Mouse (Mus musculus) frontal cortex, postnatal 25 days (tissue): ENCODE measurements around the gene Scarf1.
"Not testable (repeated sequence)": the region's sequence is repeated elsewhere in the genome, so short reads cannot be mapped to it uniquely, and the experiment has no call there.

Experiments used
- DNase-seq, 2 experiments: peaks; one replicate each; pipeline ENCODE4 v3.0.0; 2022; ENCODE audit warnings: low spot score in 2 of 2

The Scarf1 gene

GRCm38 (mm10) chr11:75537491-75538183, 24.3 kb downstream of the Scarf1 start:
- DNase-seq = no peak

- no peak for DNase-seq
Observed at GRCm38 (mm10) chr11:75538184-75538969, 25.0 kb downstream of the Scarf1 start.

DNA sequence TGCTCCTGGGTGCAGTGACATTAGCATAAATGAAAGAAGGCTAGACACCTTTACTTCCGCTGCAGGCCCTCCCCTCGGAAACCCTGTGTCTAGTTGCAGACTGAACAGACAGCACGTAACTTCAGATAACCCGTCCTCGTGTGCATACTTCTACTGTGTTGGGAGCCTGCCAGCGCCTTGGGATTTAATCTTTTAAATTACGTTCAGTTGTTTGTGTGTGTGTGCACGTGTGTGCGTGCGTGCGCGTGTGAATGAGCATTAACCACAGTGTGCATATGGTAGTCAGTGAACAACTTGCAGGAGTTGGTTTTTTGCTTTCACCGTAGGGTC, 25.6 kb downstream of the Scarf1 start:
- DNase-seq = no peak

DNA sequence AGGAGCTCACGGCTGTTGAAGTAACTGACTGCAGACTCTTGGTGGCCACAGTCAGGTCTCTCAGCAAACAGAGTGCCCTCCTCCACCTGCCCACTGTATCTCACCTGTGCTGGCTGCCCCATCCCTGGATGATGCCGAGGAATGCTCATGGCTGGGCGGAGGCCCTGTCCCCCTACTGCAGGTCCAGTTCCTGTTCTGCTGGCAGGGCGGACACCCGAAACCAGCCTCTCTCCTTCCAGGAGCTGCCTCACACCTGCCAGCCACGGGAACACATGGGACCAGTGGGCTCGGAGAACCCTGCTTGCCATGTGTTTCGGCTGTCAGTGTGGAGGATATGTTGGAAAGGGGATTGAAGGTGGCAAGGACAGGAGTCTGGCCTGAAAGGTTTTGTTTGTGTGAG, 26.9 kb downstream of the Scarf1 start:
- DNase-seq = no peak

DNA sequence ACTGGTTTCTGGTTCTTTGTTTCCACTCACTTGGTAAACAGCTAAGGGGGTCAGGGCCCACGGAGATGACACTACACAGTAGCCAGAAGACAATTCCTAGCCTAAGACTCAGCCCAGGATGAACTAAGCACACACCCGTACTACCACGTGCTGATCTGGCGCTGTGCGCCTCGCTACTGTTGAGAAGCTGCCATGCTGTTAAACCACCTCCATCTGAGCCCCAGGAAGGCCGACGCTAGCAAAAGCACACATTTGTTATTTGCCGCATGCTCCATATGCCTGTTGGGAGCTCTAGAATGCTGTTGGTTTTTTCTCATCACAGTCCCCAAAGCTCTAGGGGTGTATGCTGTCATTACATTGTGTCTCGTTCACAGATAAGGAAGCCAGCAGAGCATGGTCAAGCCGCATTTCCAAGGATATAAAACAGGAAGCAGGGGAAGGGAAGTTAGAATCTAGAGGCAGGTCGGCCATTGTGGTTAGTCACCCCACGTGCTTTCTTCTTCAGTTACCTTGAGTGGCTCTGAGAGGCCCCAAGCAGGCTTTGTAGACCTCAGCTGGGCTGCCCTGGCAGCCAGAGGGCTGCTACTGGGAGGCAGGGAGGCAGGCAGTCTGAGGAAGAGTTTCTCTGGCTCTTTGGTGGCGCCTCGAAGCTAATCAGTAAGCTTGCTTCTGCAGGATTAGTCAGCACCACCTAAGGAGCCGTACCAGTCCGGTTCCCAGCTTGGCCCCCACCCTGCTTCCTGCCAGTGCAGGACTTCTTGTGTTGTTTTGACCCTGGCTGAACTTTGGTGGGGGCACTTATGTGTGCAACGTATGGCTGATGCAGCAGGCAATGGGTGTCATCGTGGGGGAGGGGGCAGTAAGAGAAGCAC, 27.6 kb downstream of the Scarf1 start:
- DNase-seq = no peak

- no peak for DNase-seq
Observed at GRCm38 (mm10) chr11:75544713-75545112, 31.4 kb downstream of the Scarf1 start.

- no peak for DNase-seq
Observed at GRCm38 (mm10) chr11:75546057-75546456, 32.7 kb downstream of the Scarf1 start.

- no peak for DNase-seq
Observed at GRCm38 (mm10) chr11:75549658-75550111, 36.3 kb downstream of the Scarf1 start.

DNA sequence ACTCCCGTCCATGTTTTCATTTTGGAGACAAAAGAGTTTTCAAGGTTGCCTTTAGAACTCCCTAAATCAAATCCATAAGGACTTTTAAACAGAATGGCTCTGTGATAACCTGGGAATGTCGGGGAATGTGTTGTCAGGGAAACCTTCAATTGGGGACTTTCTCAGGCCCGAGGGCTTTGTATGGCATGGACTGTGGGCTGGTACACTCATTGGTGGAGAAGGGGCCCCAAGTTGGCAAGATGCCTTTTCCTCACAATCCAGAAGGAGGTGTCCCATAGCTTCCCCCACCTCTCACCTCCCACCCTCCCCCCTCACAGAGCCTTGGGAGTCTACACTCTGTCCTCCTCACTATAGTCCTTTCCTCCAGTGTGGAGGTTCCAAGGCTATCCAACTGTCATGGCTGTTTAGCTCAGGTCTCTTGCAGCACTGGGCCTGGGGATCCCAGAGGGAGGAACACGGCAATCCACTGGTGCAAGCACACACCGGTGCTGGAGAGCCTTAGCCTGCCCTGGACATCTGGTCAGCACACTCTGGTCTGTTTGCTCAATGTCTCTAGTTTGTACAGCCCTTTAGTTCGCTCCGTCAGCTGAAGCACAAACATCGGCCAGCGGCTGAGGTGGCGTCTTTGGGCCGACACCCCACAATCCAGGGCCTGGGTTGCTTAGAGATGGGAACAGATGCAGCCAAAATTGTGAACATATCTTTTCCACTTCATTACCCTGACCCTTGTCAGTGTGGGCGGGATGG, 37.0 kb downstream of the Scarf1 start:
- DNase-seq = no peak

- no peak for DNase-seq
Observed at GRCm38 (mm10) chr11:75551321-75551720, 38.0 kb downstream of the Scarf1 start.

GRCm38 (mm10) chr11:75551961-75552441, 38.7 kb downstream of the Scarf1 start:
- DNase-seq = no peak

- DNase-seq = no peak
Observed at GRCm38 (mm10) chr11:75552906-75553482, 39.7 kb downstream of the Scarf1 start.

GRCm38 (mm10) chr11:75556006-75556405, 42.7 kb downstream of the Scarf1 start:
- not testable (repeated sequence) for DNase-seq

DNA sequence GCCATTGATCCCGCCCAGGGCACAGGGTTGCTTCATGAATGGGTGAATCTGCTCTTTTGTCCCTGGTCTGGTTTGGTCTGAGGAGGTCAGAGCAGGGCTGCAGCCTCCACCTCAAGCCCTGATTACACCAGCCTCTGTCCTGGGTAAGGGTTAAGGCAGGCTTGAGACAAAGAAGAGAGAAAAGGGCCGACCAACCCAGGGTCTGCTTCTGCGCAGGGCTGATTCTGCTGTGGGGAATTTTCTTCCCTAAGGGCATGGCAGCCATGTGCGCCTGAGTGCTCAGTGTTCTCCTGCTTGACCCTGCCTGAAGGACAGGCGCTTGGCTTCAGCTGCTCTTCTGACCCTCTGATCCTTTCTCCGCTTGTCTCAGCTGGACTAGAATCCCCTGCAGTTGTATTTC, 43.8 kb downstream of the Scarf1 start:
- no peak for DNase-seq

DNA sequence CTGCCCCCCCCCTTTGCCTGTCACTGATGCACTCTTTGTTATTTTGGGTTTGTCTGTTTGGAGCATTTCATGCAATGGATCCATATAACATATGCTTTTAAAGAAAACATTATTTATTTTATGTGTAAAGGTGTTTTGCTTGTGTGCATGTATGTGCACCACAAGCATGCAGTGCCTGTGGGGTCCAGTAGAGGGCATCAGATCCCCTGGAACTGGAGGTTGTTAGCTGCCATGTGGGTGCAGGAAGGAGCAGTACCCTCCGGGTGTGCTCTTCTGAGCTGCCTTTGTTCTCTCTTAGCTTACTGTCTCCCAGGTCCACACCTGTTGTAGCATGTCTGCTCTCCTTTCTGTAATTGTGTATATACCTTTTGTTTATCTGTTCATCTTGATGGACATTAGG, 44.8 kb downstream of the Scarf1 start:
- no peak for DNase-seq

DNA sequence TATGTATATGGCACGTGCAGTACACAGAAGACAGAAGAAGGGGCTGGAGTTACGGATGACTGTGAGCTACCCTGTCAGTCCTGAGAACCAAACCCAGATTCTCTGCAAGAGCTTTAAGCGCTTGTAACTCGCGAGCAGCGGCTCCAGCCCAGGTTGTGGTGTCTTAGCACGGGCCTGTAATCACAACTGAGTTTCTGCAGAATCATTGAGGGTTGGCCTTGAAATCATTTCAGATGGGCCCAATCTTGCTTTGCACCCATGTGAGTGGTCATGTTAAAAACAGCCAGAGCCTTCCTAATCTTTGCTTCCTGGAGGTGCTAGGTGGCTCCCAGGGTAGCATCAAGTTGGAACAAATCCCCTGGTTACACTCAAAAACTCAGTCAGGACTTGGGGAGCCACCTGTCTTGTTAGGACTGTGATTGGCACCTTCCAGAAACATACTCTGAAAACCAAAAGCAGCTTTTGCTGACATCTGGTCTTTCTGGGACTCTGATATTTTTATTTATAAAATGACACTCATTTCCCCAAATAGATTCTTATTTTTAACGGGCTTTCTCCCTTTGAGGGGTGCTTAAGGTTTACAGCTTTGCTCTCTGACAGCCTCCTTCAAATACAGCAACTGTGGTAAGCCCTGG, 46.6 kb downstream of the Scarf1 start:
- no peak for DNase-seq

DNA sequence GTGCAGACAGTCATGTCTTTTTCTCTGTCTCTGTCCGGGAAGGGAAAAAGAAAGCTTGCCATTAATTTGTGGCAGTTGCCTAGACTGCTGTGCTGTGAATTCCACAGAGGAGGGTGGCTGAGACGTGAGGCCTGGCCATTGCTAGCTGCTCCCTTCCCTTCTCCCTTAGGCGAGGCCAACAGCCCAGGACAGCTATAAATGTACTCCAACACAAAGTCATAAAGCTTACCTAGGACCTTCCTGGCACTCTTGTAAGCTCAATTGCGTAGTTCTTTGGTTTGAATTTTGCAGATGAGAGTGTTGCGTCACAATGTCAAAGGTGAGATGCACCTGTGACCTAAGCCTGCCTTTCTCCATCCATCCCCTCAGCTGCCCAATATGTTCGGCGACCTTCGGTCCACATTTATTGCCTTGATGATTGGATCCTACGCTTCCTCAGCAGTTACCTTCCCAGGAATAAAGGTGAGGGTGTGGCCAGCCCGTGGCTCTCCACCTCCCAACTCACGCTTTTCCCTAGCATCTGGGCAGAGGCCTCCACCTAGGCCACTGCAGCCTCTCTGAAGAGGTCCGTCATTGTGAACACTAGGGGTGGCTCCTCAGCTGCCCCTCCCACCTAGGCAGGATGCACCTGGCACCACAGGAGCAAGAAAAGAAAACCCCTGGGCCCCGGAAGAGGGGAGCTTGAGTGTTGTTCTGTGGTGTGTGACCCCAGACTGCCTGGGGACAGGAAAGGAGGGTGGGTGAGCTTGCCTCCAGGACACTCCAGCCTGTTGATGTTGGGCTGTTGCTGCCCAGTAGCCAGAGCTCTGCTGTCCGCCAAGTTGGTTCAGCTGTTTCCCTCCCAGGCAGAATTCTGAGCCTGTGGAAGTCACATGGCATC, 47.4 kb downstream of the Scarf1 start:
- no peak for DNase-seq

- no peak for DNase-seq
Observed at GRCm38 (mm10) chr11:75561410-75561791, 48.1 kb downstream of the Scarf1 start.

DNA sequence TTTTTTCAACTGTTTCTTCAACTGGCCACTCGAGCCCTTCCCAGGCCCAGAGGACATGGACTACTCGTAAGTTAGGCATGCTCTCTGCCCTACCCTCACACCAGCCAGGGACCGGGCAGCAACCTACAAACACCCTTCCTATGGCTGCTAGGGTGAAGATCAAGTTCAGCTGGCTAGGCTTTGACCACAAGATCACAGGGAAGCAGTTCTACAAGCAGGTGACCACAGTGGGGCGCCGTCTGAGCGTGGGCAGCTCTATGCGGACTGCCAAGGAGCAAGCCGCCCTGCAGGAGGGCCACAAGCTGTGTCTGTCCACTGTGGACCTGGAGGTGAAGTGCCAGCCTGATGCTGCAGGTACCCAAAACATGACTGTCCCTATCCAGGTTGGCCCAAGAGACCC, 49.5 kb downstream of the Scarf1 start:
- DNase-seq = no peak
